Mouse (Mus musculus) heart, postnatal 0 days (tissue): ENCODE data around the gene Ctrc.

Experiments
- CTCF ChIP-seq: IDR thresholded peaks from 2 replicates; pipeline ENCODE4 v1.5.1; 2016; ENCODE audit warnings: antibody characterized with exemption, control low read depth, low read depth
- EP300 ChIP-seq: IDR thresholded peaks from 2 replicates; pipeline ENCODE4 v1.6.1; 2016; ENCODE audit warnings: antibody characterized with exemption, low read depth

DNA sequence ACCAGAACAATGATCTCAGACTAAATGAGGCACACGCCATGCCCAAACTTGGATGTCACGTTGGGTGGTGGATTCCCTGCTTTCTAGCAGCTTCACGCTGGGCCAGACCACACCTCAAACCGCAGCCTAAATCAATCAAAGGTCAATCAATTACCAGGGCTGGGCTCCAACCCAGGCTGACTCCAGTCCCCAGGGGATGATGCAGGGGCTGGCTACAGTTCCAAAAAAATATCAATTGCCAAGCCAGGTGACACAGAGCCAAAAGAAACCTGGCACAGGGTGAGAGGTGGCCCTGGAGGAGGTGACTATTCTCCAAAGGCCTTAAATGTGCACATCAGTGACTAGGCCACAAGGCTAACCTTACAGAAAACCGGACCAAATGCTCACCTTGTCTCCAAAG, 19.4 kb upstream of the Ctrc start:
- TF ChIP-seq CTCF (no peak), EP300 (no peak)
